Mouse (Mus musculus) CH12.LX (cell line): ENCODE measurements around the gene Rptor. TPM values are rescaled to one million over a fixed set of nuclear protein-coding genes. Genes with fewer than 3 reads are reported as not detected.

Experiments
- DNase-seq: peaks from one replicate; pipeline ENCODE4 v3.0.0-alpha.2; 2013; ENCODE audit errors: extremely low read depth
- H3K27ac ChIP-seq: 2 replicates; pipeline ENCODE4 v1.5.1; 2012; ENCODE audit warnings: low read depth, mild to moderate bottlenecking, control low read depth, moderate library complexity; ENCODE audit not compliant: insufficient read depth
- H3K27me3 ChIP-seq: replicated peaks from 2 replicates; pipeline ENCODE3; 2012; ENCODE audit warnings: inconsistent platforms
- H3K36me3 ChIP-seq, 2 experiments: replicated peaks in 1 of 2; 2 replicates each; pipeline versions ENCODE3 to v1.6.1; 2012; ENCODE audit warnings: inconsistent platforms in 1 of 2, low read length in 1 of 2, mild to moderate bottlenecking in 1 of 2, mixed read lengths in 1 of 2, moderate library complexity in 1 of 2; ENCODE audit not compliant: control insufficient read depth in 1 of 2, insufficient read depth in 1 of 2
- H3K4me1 ChIP-seq, 2 experiments: 2 replicates each; pipeline ENCODE4 v1.6.1; 2012; ENCODE audit warnings: inconsistent platforms in 1 of 2, moderate library complexity in 1 of 2; ENCODE audit not compliant: insufficient read depth in 2 of 2, control insufficient read depth in 1 of 2
- H3K4me2 ChIP-seq: 2 replicates; pipeline ENCODE4 v1.6.1; 2012; ENCODE audit warnings: low read depth, mild to moderate bottlenecking, control low read depth; ENCODE audit not compliant: poor library complexity, insufficient read depth, severe bottlenecking
- H3K4me3 ChIP-seq, 3 experiments: fragments of 150-350 bp in 1 of 3; sonication (generic) in 1 of 3; replicated peaks in 1 of 3; 2 replicates each; pipeline versions ENCODE3 to v1.5.1; 2011 to 2012; ENCODE audit warnings: low read depth in 2 of 3, low read length in 2 of 3, mild to moderate bottlenecking in 2 of 3, moderate library complexity in 2 of 3, control low read depth in 1 of 3, improper control_type of control experiment in 1 of 3, inconsistent platforms in 1 of 3, mixed read lengths in 1 of 3; ENCODE audit not compliant: poor library complexity in 1 of 3
- H3K79me2 ChIP-seq: replicated peaks from 2 replicates; pipeline ENCODE4 v1.6.1; 2012; ENCODE audit warnings: mild to moderate bottlenecking, moderate library complexity; ENCODE audit not compliant: control insufficient read depth, poor library complexity, insufficient read depth, severe bottlenecking; ENCODE audit errors: extremely low read depth
- H3K9ac ChIP-seq: 2 replicates; pipeline ENCODE4 v1.6.1; 2012; ENCODE audit warnings: low read depth, mild to moderate bottlenecking, control low read depth, moderate library complexity; ENCODE audit not compliant: insufficient read depth
- H3K9me3 ChIP-seq: replicated peaks from 2 replicates; pipeline ENCODE3; 2012; ENCODE audit warnings: low read length, inconsistent platforms, mixed read lengths
- CHD1 ChIP-seq: IDR thresholded peaks from 2 replicates; pipeline ENCODE4 v1.6.1; 2012; ENCODE audit warnings: low read depth, low read length, improper control_type of control experiment, inconsistent platforms
- CTCF ChIP-seq, 2 experiments: IDR thresholded peaks in 1 of 2; conservative IDR thresholded peaks in 1 of 2; 2 replicates each; pipeline ENCODE4 v1.5.1; 2011 to 2012; ENCODE audit warnings: low read depth in 2 of 2, low read length in 2 of 2, improper control_type of control experiment in 1 of 2, inconsistent platforms in 1 of 2, mild to moderate bottlenecking in 1 of 2, moderate library complexity in 1 of 2
- E2F4 ChIP-seq: IDR thresholded peaks from 2 replicates; pipeline ENCODE4 v1.6.1; 2011; ENCODE audit warnings: low read depth, low read length, improper control_type of control experiment; ENCODE audit not compliant: insufficient replicate concordance
- ELF1 ChIP-seq: IDR thresholded peaks from 2 replicates; pipeline ENCODE4 v1.6.1; 2014; ENCODE audit warnings: low read depth, mild to moderate bottlenecking, inconsistent platforms, low read length, improper control_type of control experiment
- ETS1 ChIP-seq: conservative IDR thresholded peaks from 2 replicates; pipeline ENCODE4 v1.6.1; 2012; ENCODE audit warnings: low read depth, mild to moderate bottlenecking, inconsistent platforms, low read length, improper control_type of control experiment, moderate library complexity
- HCFC1 ChIP-seq: IDR thresholded peaks from 2 replicates; pipeline ENCODE4 v1.6.1; 2012; ENCODE audit warnings: low read depth, mild to moderate bottlenecking, inconsistent platforms, low read length, improper control_type of control experiment
- IRF4 ChIP-seq: IDR thresholded peaks from 2 replicates; pipeline ENCODE4 v1.6.1; 2014; ENCODE audit warnings: low read depth, mild to moderate bottlenecking, inconsistent platforms, low read length, improper control_type of control experiment
- JUN ChIP-seq: IDR thresholded peaks from 2 replicates; pipeline ENCODE4 v1.6.1; 2011; ENCODE audit warnings: low read depth, mild to moderate bottlenecking, low read length, improper control_type of control experiment, moderate library complexity; ENCODE audit not compliant: insufficient read depth
- KAT2A ChIP-seq: IDR thresholded peaks from 2 replicates; pipeline ENCODE4 v1.6.1; 2012; ENCODE audit warnings: low read length, improper control_type of control experiment, inconsistent platforms; ENCODE audit not compliant: insufficient replicate concordance
- MAX ChIP-seq: IDR thresholded peaks from 2 replicates; pipeline ENCODE4 v1.6.1; 2011; ENCODE audit warnings: low read length, improper control_type of control experiment
- MEF2A ChIP-seq: IDR thresholded peaks from 2 replicates; pipeline ENCODE4 v1.6.1; 2014; ENCODE audit warnings: low read depth, mild to moderate bottlenecking, inconsistent platforms, low read length, improper control_type of control experiment, borderline replicate concordance
- PAX5 ChIP-seq: IDR thresholded peaks from 2 replicates; pipeline ENCODE4 v1.6.1; 2012; ENCODE audit warnings: low read length, inconsistent platforms, mixed read lengths
- RCOR1 ChIP-seq: conservative IDR thresholded peaks from 2 replicates; pipeline ENCODE4 v1.6.1; 2012; ENCODE audit warnings: low read depth, mild to moderate bottlenecking, inconsistent platforms, low read length, improper control_type of control experiment
- TBP ChIP-seq: conservative IDR thresholded peaks from 2 replicates; pipeline ENCODE4 v1.6.1; 2011; ENCODE audit warnings: low read depth, low read length, improper control_type of control experiment
- ZC3H11A ChIP-seq: IDR thresholded peaks from 2 replicates; pipeline ENCODE4 v1.6.1; 2012; ENCODE audit warnings: low read depth, mild to moderate bottlenecking, inconsistent platforms, low read length, improper control_type of control experiment
- dilution Hi-C: fragments of 300-500 bp; cut with MboI; formaldehyde crosslinking; loops from 2 replicates; pipeline ENCODE4 v1.14.3; 2020; ENCODE audit warnings: low sequenced_read_pairs; ENCODE audit not compliant: extremely low pct_unique_long_range_greater_than_20kb, extremely low pct_ligation_motif_present
- in situ Hi-C: fragments of 300-500 bp; cut with MboI; formaldehyde crosslinking; loops from 3 replicates; pipeline ENCODE4 v1.14.3; 2019; ENCODE audit warnings: low sequenced_read_pairs, low pct_ligation_motif_present, low pct_unique_long_range_greater_than_20kb, mixed read lengths
- polyA plus RNA-seq: library from polyadenylated mRNA; unstranded; fragments of >175 nt; gene quantifications from 2 replicates; pipeline ENCODE4 v1.2.1, GENCODE M21; 2012; ENCODE audit warnings: low read depth; ENCODE audit not compliant: insufficient read length
- total RNA-seq, 2 experiments: library from RNA; depleted of rRNA; stranded (reverse); fragments of 300-350 nt in 1 of 2; fragments of >200 nt in 1 of 2; gene quantifications; 2 replicates each; pipeline ENCODE4 v1.2.3; 2012 to 2014

The Rptor gene
- total and polyA plus RNA-seq, 3 experiments, result 10.3 to 33.1 (median 26.7) TPM

- no peak for DNase-seq
- Histone ChIP-seq H3K4me1 (peaks cover 0 to 11% of the 10 kb centered on the region in 2 experiments; a peak in 2 of 4 replicates), H3K27me3 (peaks cover 30% of the 10 kb centered on the region), H3K4me3 (no peak overlapping the region), H3K79me2 (no peaks in the 10 kb centered on the region), H3K36me3 (peaks cover 0 to under 1% of the 10 kb centered on the region in 2 experiments), H3K9me3 (peaks cover under 1% of the 10 kb centered on the region)
- no peak for TF ChIP-seq E2F4
- TF ChIP-seq JUN, result no peak
- TF ChIP-seq ELF1, result no peak
- TF ChIP-seq RCOR1, result no peak
- TF ChIP-seq ETS1, result no peak
- TF ChIP-seq, all 38 proteins: peak for 0
- Histone ChIP-seq H3K9ac (no peak overlapping the region), H3K27ac (no peak overlapping the region), H3K4me2 (no peak overlapping the region)
- dilution Hi-C loops (no loop called here), in situ Hi-C loops (no loop called here)
Observed at GRCm38 (mm10) chr11:119905794-119906193, 303.1 kb downstream of the Rptor start.

GRCm38 (mm10) chr11:119907006-119907650 is 304.4 kb downstream of the Rptor start:
- H3K27ac ChIP-seq, result no peak overlapping the region
- H3K79me2 ChIP-seq, result no peaks in the 10 kb centered on the region
- no peak overlapping the region for H3K4me3 ChIP-seq
- dilution Hi-C loops (no loop called here), in situ Hi-C loops (no loop called here)
- H3K9me3 ChIP-seq, result peaks cover 3% of the 10 kb centered on the region
- no peak overlapping the region for H3K9ac ChIP-seq
- peaks cover 0 to 12% of the 10 kb centered on the region in 2 experiments; a peak in 2 of 4 replicates for H3K4me1 ChIP-seq
- TF ChIP-seq TBP (no peak), PAX5 (no peak), MAX (no peak), HCFC1 (no peak), KAT2A (no peak), ZC3H11A (no peak), CHD1 (no peak), MEF2A (no peak), IRF4 (no peak), CTCF (conservative IDR thresholded peaks at IDR 0.05 in 1 of 2, IDR thresholded peaks at IDR 0.05 in 1 of 2; ENCODE audit: low read depth in 2 of 2, low read length in 2 of 2) (no peak)
- H3K4me2 ChIP-seq, result no peak overlapping the region
- H3K27me3 ChIP-seq, result peaks cover 30% of the 10 kb centered on the region
- no peaks in the 10 kb centered on the region for H3K36me3 ChIP-seq
- DNase-seq, result no peak
